Mouse (Mus musculus): ENCODE results near the gene Slc22a23.

GRCm38 (mm10) chr13:34342286-34342890 lies 2.6 kb downstream of the Slc22a23 start:
- TF ChIP-seq CTCF (IDR thresholded peaks at IDR 0.05; ENCODE audit: low read depth) = no peak
- TF ChIP-seq EP300 (IDR thresholded peaks at IDR 0.05; ENCODE audit: low read depth) = no peak

Measured in liver, embryonic 14.5 days (tissue).